In the genomic region with DNA sequence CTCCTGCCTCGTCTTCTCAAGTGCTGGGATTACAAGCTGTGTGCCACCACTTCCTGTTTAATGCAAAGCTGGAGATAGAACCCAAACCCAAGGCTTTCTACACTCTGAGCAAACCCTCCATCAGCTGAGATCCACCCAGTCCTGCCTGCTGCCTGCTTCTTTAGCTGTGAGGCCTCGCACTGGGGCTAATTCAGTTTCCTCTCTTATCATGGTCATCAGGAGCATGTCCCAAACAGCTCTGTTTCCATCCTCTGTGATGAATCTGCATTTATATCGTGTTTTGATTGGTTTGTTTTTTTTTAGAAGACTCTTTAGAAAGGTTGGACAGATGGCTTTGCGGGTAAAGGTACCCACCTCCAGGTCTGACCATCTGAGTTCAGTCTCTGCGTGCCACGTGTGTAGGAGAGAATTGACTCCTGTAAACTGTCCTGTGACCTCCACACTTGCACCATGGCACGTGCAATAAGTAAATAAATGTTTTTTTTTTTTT, we compare ENCODE assay signal across 8 mouse cellular contexts. TPM values are rescaled to one million over a fixed set of nuclear protein-coding genes. Genes with fewer than 3 reads are reported as not detected.
DNase-seq lines count a peak whose midpoint lies in the region; ATAC-seq and TF ChIP-seq lines count a peak whose summit lies in the region.
"Had no signal": no experiment of that assay in that cellular context is flagged by ENCODE, and none has a peak within 500 bp of the region (broad histone marks: within the 10 kb centered on the region; RNA-seq: fewer than 3 reads in every experiment).

No protein-coding gene starts in this region.

- no peak for TF ChIP-seq POLR2A in cerebellum, adult 2 months (IDR thresholded peaks at IDR 0.05; ENCODE audit: borderline replicate concordance, insufficient read depth, low read length)

- TF ChIP-seq CTCF in cerebellum, adult 2 months (IDR thresholded peaks at IDR 0.05; ENCODE audit: borderline replicate concordance, insufficient read depth, low read depth, low read length) = no peak

- WGBS in kidney, embryonic 14.5 days = 47% methylated on average over 7 of the region's 7 CpGs
- WGBS in liver, embryonic 13.5 days (ENCODE audit: insufficient replicate concordance) = 8% methylated on average over 7 of the region's 7 CpGs
- 74% methylated on average over 7 of the region's 7 CpGs for WGBS in cerebellum, adult 2 months

- peaks cover 36% of the 10 kb centered on the region for H3K4me1 ChIP-seq in kidney, embryonic 14.5 days (ENCODE audit: control insufficient read depth, insufficient read depth, low read length)
- peaks cover 53% of the 10 kb centered on the region for H3K4me1 ChIP-seq in liver, embryonic 13.5 days (replicated peaks)
- H3K4me1 ChIP-seq in cerebellum, adult 2 months (ENCODE audit: control insufficient read depth, insufficient read depth, low read length) = no peaks in the 10 kb centered on the region

- ATAC-seq in kidney, embryonic 14.5 days (ENCODE audit: low FRiP score, low TSS enrichment) = no peak
- peak; percentile 63 for ATAC-seq in CD4-positive, CD25-positive, alpha-beta regulatory T cell, adult 4 months
- peak; percentile 63 for ATAC-seq in activated CD4-positive, CD25-positive, alpha-beta regulatory T cell, adult 4 months
- ATAC-seq in liver, embryonic 13.5 days (ENCODE audit: low read depth) = peak; percentile 80

- no peaks in the 10 kb centered on the region for H3K9me3 ChIP-seq in kidney, embryonic 14.5 days (ENCODE audit: control insufficient read depth, low read length)
- no peaks in the 10 kb centered on the region for H3K9me3 ChIP-seq in liver, embryonic 13.5 days (replicated peaks)

- peak overlapping the region; percentile 67 for H3K27ac ChIP-seq in kidney, embryonic 14.5 days (ENCODE audit: low read depth, low read length)
- H3K27ac ChIP-seq in liver, embryonic 13.5 days = peak overlapping the region; percentile 79
- no peak overlapping the region for H3K27ac ChIP-seq in cerebellum, adult 2 months (ENCODE audit: insufficient read depth, low read length)

- no peak overlapping the region for H3K4me2 ChIP-seq in kidney, embryonic 14.5 days (replicated peaks; ENCODE audit: low read depth, low read length)
- H3K4me2 ChIP-seq in liver, embryonic 13.5 days = peak overlapping the region; percentile 6

- no peak overlapping the region for H3K9ac ChIP-seq in kidney, embryonic 14.5 days (ENCODE audit: low read depth, low read length)
- H3K9ac ChIP-seq in liver, embryonic 13.5 days = peak overlapping the region; percentile 53

- no peaks in the 10 kb centered on the region for H3K36me3 ChIP-seq in kidney, embryonic 14.5 days (ENCODE audit: control insufficient read depth, insufficient read depth, low read length)
- H3K36me3 ChIP-seq in liver, embryonic 13.5 days = no peaks in the 10 kb centered on the region

- DNase-seq in kidney, postnatal 14 days = no peak
- DNase-seq in liver, embryonic 13.5 days = no peak
- no peak for DNase-seq in cerebellum, postnatal 4 days (ENCODE audit: low spot score in 2 of 2)
- DNase-seq in cerebellum, adult 2 months = no peak

- H3K4me3 ChIP-seq in kidney, embryonic 14.5 days (ENCODE audit: low read length) = no peak overlapping the region
- H3K4me3 ChIP-seq in liver, embryonic 13.5 days (replicated peaks) = no peak overlapping the region
- H3K4me3 ChIP-seq in cerebellum, adult 2 months (replicated peaks; ENCODE audit: insufficient read depth, low read depth, low read length) = no peak overlapping the region
- H3K4me3 ChIP-seq: erythroblast, embryonic 14.5 days had no signal

- H3K27me3 ChIP-seq in kidney, embryonic 14.5 days (ENCODE audit: control insufficient read depth, insufficient read depth, low read length) = no peaks in the 10 kb centered on the region
- H3K27me3 ChIP-seq in liver, embryonic 13.5 days = no peaks in the 10 kb centered on the region
- no peaks in the 10 kb centered on the region for H3K27me3 ChIP-seq in cerebellum, adult 2 months (ENCODE audit: control insufficient read depth, insufficient read depth, low read length)

RNA-seq across cellular contexts. Expression of gene Zfp217, which starts 27.8 kb away (rescaled TPM):
- 5.6 and 6.0 TPM in 2 replicates for polyA plus RNA-seq in kidney, embryonic 14.5 days (2014; fragmentation: Nextera tagmentation; extraction: Ambion mirVana)
- polyA plus RNA-seq in CD4-positive, CD25-positive, alpha-beta regulatory T cell, adult 4 months (2017; shearing (Covaris generic)) = 10 to 100 TPM in 1 of 2 experiments, 1 to 10 TPM in 1; 8.1 to 10.4 TPM
- polyA plus RNA-seq in activated CD4-positive, CD25-positive, alpha-beta regulatory T cell, adult 4 months (2017; shearing (Covaris generic)) = 10 to 100 TPM in 1 of 2 experiments, 1 to 10 TPM in 1; 9.1 to 10.4 TPM
- polyA plus RNA-seq in liver, embryonic 13.5 days (2015; fragmentation: Nextera tagmentation; extraction: Ambion mirVana) = 3.6 and 3.7 TPM in 2 replicates
- 0.93 and 0.98 TPM in 2 replicates for polyA plus RNA-seq in cerebellum, adult 2 months (2012; rRNA removed)
